ENCODE assay signal across 8 mouse cellular contexts in the genomic region with DNA sequence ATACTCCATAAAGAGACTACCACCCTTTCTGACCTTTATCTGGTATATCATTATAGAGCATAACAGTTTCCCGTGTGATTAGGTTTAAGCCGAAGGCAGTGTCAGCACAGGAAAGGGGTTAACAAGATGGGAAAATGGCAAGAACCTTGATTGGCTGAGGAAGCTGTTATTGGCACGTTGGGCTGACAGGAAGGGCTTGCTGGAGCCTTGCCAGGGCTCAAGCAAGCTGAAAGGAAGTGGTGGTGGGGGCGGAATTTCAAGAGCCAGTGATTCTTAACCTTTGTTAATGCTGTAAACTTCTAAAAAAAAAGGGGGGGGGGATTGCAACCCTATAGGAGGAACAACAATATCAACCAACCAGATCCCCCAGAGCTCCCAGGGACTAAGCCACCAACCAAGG. TPM values are rescaled to one million over a fixed set of nuclear protein-coding genes. Genes with fewer than 3 reads are reported as not detected.
DNase-seq lines count a peak whose midpoint lies in the region; ATAC-seq and TF ChIP-seq lines count a peak whose summit lies in the region.

No protein-coding gene starts in this region.

- no peak for TF ChIP-seq CTCF in liver, postnatal 0 days (IDR thresholded peaks at IDR 0.05; ENCODE audit: low read depth)

- H3K27ac ChIP-seq in limb, embryonic 14.5 days (replicated peaks; ENCODE audit: low read depth, low read length) = no peak overlapping the region
- H3K27ac ChIP-seq in limb, embryonic 10.5 days = no peak overlapping the region
- no peak overlapping the region for H3K27ac ChIP-seq in liver, postnatal 0 days (ENCODE audit: low read depth)
- H3K27ac ChIP-seq in midbrain, embryonic 10.5 days (replicated peaks) = no peak overlapping the region

- H3K9me3 ChIP-seq in limb, embryonic 14.5 days (ENCODE audit: control insufficient read depth, low read length) = no peaks in the 10 kb centered on the region
- no peaks in the 10 kb centered on the region for H3K9me3 ChIP-seq in limb, embryonic 10.5 days (replicated peaks)
- H3K9me3 ChIP-seq in liver, postnatal 0 days (ENCODE audit: low read length) = no peaks in the 10 kb centered on the region
- H3K9me3 ChIP-seq in midbrain, embryonic 10.5 days (replicated peaks) = no peaks in the 10 kb centered on the region

- no peak for TF ChIP-seq POLR2A in limb, embryonic 14.5 days (IDR thresholded peaks at IDR 0.05; ENCODE audit: borderline replicate concordance, extremely low read depth, insufficient read depth, insufficient read length)

- ATAC-seq in limb, embryonic 14.5 days (ENCODE audit: low FRiP score, low read depth) = no peak
- peak; percentile 20 for ATAC-seq in granulocyte monocyte progenitor cell, adult 5-6 weeks (replicated peaks; ENCODE audit: poor library complexity, severe bottlenecking)
- no peak for ATAC-seq in liver, postnatal 0 days

- DNase-seq in limb, embryonic 14.5 days (ENCODE audit: low spot score) = peak; percentile 26
- no peak for DNase-seq in limb, embryonic 10.5 days (ENCODE audit: low spot score)
- DNase-seq in liver, postnatal 0 days = peak; percentile 60
- peak; percentile 70 for DNase-seq in thymus, postnatal 0 days (ENCODE audit: low spot score)
- no peak for DNase-seq in adipocyte (ENCODE audit: low spot score)
- no peak for DNase-seq in midbrain, embryonic 10.5 days (ENCODE audit: low spot score)
- no peak for DNase-seq in right cerebral cortex, adult 18-20 months

- no peak overlapping the region for H3K4me2 ChIP-seq in limb, embryonic 14.5 days (replicated peaks; ENCODE audit: low read depth, low read length, severe bottlenecking)
- no peak overlapping the region for H3K4me2 ChIP-seq in liver, postnatal 0 days (ENCODE audit: low read depth, low read length)

- WGBS in limb, embryonic 14.5 days = 25% methylated on average over 4 of the region's 4 CpGs
- 49% methylated on average over 4 of the region's 4 CpGs for WGBS in limb, embryonic 10.5 days
- 18% methylated on average over 4 of the region's 4 CpGs for WGBS in liver, postnatal 0 days (ENCODE audit: insufficient replicate concordance)
- 62% methylated on average over 4 of the region's 4 CpGs for WGBS in midbrain, embryonic 10.5 days

- H3K4me1 ChIP-seq in limb, embryonic 14.5 days (ENCODE audit: control insufficient read depth, insufficient read depth, low read length) = peaks cover 6% of the 10 kb centered on the region; the same call in 1 of the 2 replicates
- no peaks in the 10 kb centered on the region; the same call in 1 of the 2 replicates for H3K4me1 ChIP-seq in limb, embryonic 10.5 days
- H3K4me1 ChIP-seq in liver, postnatal 0 days (ENCODE audit: insufficient read depth) = peaks cover 8% of the 10 kb centered on the region; the same call in 1 of the 2 replicates
- H3K4me1 ChIP-seq in midbrain, embryonic 10.5 days = 0 out of 2 replicates have a peak, but pooled peaks cover 3% of the 10 kb centered on the region

- no peaks in the 10 kb centered on the region for H3K27me3 ChIP-seq in limb, embryonic 14.5 days (ENCODE audit: control insufficient read depth, insufficient read depth, low read length)
- H3K27me3 ChIP-seq in limb, embryonic 10.5 days (ENCODE audit: low read depth, poor library complexity, severe bottlenecking) = no peaks in the 10 kb centered on the region
- H3K27me3 ChIP-seq in liver, postnatal 0 days (ENCODE audit: insufficient read depth, low read length) = no peaks in the 10 kb centered on the region
- H3K27me3 ChIP-seq in midbrain, embryonic 10.5 days (ENCODE audit: low read depth, poor library complexity, severe bottlenecking) = no peaks in the 10 kb centered on the region

- H3K4me3 ChIP-seq in limb, embryonic 14.5 days (replicated peaks; ENCODE audit: low read length) = no peak overlapping the region
- H3K4me3 ChIP-seq in limb, embryonic 10.5 days = no peak overlapping the region
- H3K4me3 ChIP-seq in liver, postnatal 0 days (ENCODE audit: low read depth, low read length) = no peak overlapping the region
- no peak overlapping the region for H3K4me3 ChIP-seq in midbrain, embryonic 10.5 days

- H3K9ac ChIP-seq in limb, embryonic 14.5 days (ENCODE audit: low read depth, low read length, severe bottlenecking) = no peak overlapping the region
- H3K9ac ChIP-seq in liver, postnatal 0 days (replicated peaks) = no peak overlapping the region

- TF ChIP-seq EP300 in liver, postnatal 0 days (IDR thresholded peaks at IDR 0.05; ENCODE audit: low read depth) = no peak

- no peaks in the 10 kb centered on the region for H3K36me3 ChIP-seq in limb, embryonic 14.5 days (ENCODE audit: control insufficient read depth, insufficient read depth, low read length)
- no peaks in the 10 kb centered on the region for H3K36me3 ChIP-seq in limb, embryonic 10.5 days
- H3K36me3 ChIP-seq in liver, postnatal 0 days (replicated peaks; ENCODE audit: insufficient read depth, low read length) = no peaks in the 10 kb centered on the region
- no peaks in the 10 kb centered on the region for H3K36me3 ChIP-seq in midbrain, embryonic 10.5 days

RNA-seq across cellular contexts. Expression of gene Iqgap1, which starts 6.4 kb away (rescaled TPM):
- polyA plus RNA-seq in limb, embryonic 14.5 days (2012; rRNA removed) = 43.9 and 48.4 TPM in 2 replicates
- 88.5 and 93.2 TPM in 2 replicates for polyA plus RNA-seq in limb, embryonic 14.5 days (2014; fragmentation: Nextera tagmentation; extraction: Ambion mirVana)
- 21.8 and 25.4 TPM in 2 replicates for polyA plus RNA-seq in limb, embryonic 10.5 days (2016; fragmentation: Nextera tagmentation; extraction: Ambion mirVana)
- total RNA-seq in granulocyte monocyte progenitor cell, adult 5-6 weeks (2014; fragmentation: Nextera tagmentation) = 89.6 and 92.9 TPM in 2 replicates
- 85.5 and 95.4 TPM in 2 replicates for total RNA-seq in granulocyte monocyte progenitor cell, adult 5-6 weeks (2017)
- 10.8 and 13.6 TPM in 2 replicates for polyA plus RNA-seq in liver, postnatal 0 days (2015; fragmentation: Nextera tagmentation; extraction: Ambion mirVana)
- 87.5 and 104 TPM in 2 replicates for polyA plus RNA-seq in thymus, postnatal 0 days (2015; fragmentation: Nextera tagmentation; extraction: Ambion mirVana)
- 23.7 and 27.1 TPM in 2 replicates for polyA plus RNA-seq in midbrain, embryonic 10.5 days (2016; fragmentation: Nextera tagmentation; extraction: Ambion mirVana)

RNA-seq across cellular contexts. Expression of gene Zscan2, which starts 28.5 kb away (rescaled TPM):
- 17.3 and 19.8 TPM in 2 replicates for polyA plus RNA-seq in limb, embryonic 14.5 days (2012; rRNA removed)
- 2.7 and 2.8 TPM in 2 replicates for polyA plus RNA-seq in limb, embryonic 14.5 days (2014; fragmentation: Nextera tagmentation; extraction: Ambion mirVana)
- 4.0 and 4.3 TPM in 2 replicates for polyA plus RNA-seq in limb, embryonic 10.5 days (2016; fragmentation: Nextera tagmentation; extraction: Ambion mirVana)
- 5.5 and 6.4 TPM in 2 replicates for total RNA-seq in granulocyte monocyte progenitor cell, adult 5-6 weeks (2014; fragmentation: Nextera tagmentation)
- 5.6 and 6.9 TPM in 2 replicates for total RNA-seq in granulocyte monocyte progenitor cell, adult 5-6 weeks (2017)
- 0.43 and 0.47 TPM in 2 replicates for polyA plus RNA-seq in liver, postnatal 0 days (2015; fragmentation: Nextera tagmentation; extraction: Ambion mirVana)
- polyA plus RNA-seq in thymus, postnatal 0 days (2015; fragmentation: Nextera tagmentation; extraction: Ambion mirVana) = 2.7 and 3.0 TPM in 2 replicates
- polyA plus RNA-seq in midbrain, embryonic 10.5 days (2016; fragmentation: Nextera tagmentation; extraction: Ambion mirVana) = 2.5 and 2.9 TPM in 2 replicates

Comparison
In these comparisons a context has a peak if more than half of its experiments do, and no peak if none do; other contexts are left out.
1. DNase-seq: peak in limb, embryonic 14.5 days (single experiment), liver, postnatal 0 days (single experiment) and thymus, postnatal 0 days (single experiment); none in limb, embryonic 10.5 days (single experiment), adipocyte (single experiment), midbrain, embryonic 10.5 days (single experiment) and right cerebral cortex, adult 18-20 months (single experiment).